Mouse (Mus musculus): Measurements from ENCODE around the gene Hbb-bs.

DNA sequence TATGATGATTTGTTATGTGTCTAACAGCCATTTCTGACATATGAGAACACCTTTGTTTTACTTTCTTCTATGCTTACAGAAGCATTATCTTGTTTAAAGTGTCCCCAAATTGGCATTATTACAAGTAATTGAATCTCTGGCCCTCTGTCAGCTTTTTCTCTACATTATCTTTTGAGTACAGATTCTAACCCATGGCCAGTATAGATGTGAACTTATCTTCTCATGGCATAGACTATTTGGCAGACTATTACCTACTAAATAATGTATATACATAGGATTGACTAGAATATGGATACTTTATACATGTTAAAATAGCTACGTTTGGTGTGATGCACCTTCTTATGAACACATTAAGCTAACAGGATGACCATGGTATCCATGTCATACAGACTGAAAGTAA, 26.8 kb upstream of the Hbb-bs start:
- TF ChIP-seq POLR2A (IDR thresholded peaks at IDR 0.05; ENCODE audit: borderline replicate concordance, extremely low read depth, insufficient read depth, insufficient read length, poor library complexity, severe bottlenecking) (no peak), CTCF (IDR thresholded peaks at IDR 0.05; ENCODE audit: borderline replicate concordance, extremely low read depth, insufficient read depth, insufficient read length) (no peak)
